Mouse (Mus musculus) ES-E14 (cell line): ENCODE measurements around the gene Trp53bp2.
A peak's percentile ranks its signal among the peaks of the same experiment; 100 is the strongest.

Source experiments
- CHD2 ChIP-seq: IDR thresholded peaks from 2 replicates; pipeline ENCODE4 v1.6.1; 2014; ENCODE audit warnings: mild to moderate bottlenecking, low read depth, low read length, inconsistent platforms
- HCFC1 ChIP-seq: IDR thresholded peaks from 2 replicates; pipeline ENCODE4 v1.6.1; 2012; ENCODE audit warnings: low read length, inconsistent platforms, borderline replicate concordance; ENCODE audit not compliant: insufficient read depth
- MAFK ChIP-seq: IDR thresholded peaks from 2 replicates; pipeline ENCODE4 v1.6.1; 2014; ENCODE audit warnings: mild to moderate bottlenecking, low read depth, low read length, inconsistent platforms; ENCODE audit not compliant: insufficient read depth
- ZNF384 ChIP-seq: IDR thresholded peaks from 2 replicates; pipeline ENCODE4 v1.6.1; 2012; ENCODE audit warnings: low read depth, low read length, inconsistent platforms

- TF ChIP-seq HCFC1 (no peak), MAFK (no peak), ZNF384 (peak; percentile 57; the same call in 1 of the 2 replicates), CHD2 (no peak)
These were observed 74.3 kb downstream of the Trp53bp2 start for GRCm38 (mm10) chr1:182482991-182483909.
